Mouse (Mus musculus) megakaryocyte, embryonic 14.5 days (primary cell): Measurements from ENCODE around the gene Patj. TPM values are rescaled to one million over a fixed set of nuclear protein-coding genes. Genes with fewer than 3 reads are reported as not detected.

Experiments used
- H3K27me3 ChIP-seq: replicated peaks from 2 replicates; pipeline ENCODE3; 2012; ENCODE audit warnings: inconsistent platforms
- H3K36me3 ChIP-seq: replicated peaks from 2 replicates; pipeline ENCODE3; 2012; ENCODE audit warnings: low read length, inconsistent platforms, mixed read lengths
- H3K4me1 ChIP-seq: 2 replicates; pipeline ENCODE4 v1.6.1; 2012; ENCODE audit warnings: inconsistent platforms
- H3K4me3 ChIP-seq: replicated peaks from 2 replicates; pipeline ENCODE3; 2012; ENCODE audit warnings: moderate library complexity, mild to moderate bottlenecking, inconsistent platforms
- H3K9me3 ChIP-seq: 2 replicates; pipeline ENCODE4 v1.6.1; 2012; ENCODE audit warnings: inconsistent platforms
- FLI1 ChIP-seq: IDR thresholded peaks from 2 replicates; pipeline ENCODE4 v1.6.1; 2012; ENCODE audit warnings: low read length, inconsistent platforms, mixed read lengths
- GATA1 ChIP-seq: IDR thresholded peaks from 3 replicates; pipeline ENCODE4 v1.6.1; 2012; ENCODE audit warnings: mixed read lengths, low read length, inconsistent platforms, borderline replicate concordance
- polyA plus RNA-seq: library from polyadenylated mRNA; stranded (reverse); fragments of >175 nt; gene quantifications from 2 replicates; pipeline ENCODE4 v1.2.3, GENCODE M21; 2012; ENCODE audit warnings: low replicate concordance; ENCODE audit not compliant: insufficient read depth

Patj gene
- polyA plus RNA-seq, 1 experiment: not detected

- Histone ChIP-seq H3K9me3 (peaks cover 14% of the 10 kb centered on the region), H3K4me1 (peaks cover 2% of the 10 kb centered on the region; the same call in 1 of the 2 replicates), H3K27me3 (peaks cover 19% of the 10 kb centered on the region), H3K4me3 (no peak overlapping the region), H3K36me3 (no peaks in the 10 kb centered on the region)
- TF ChIP-seq FLI1 (no peak), GATA1 (no peak)
Measured at GRCm38 (mm10) chr4:98727959-98728347, 332.4 kb downstream of the Patj start.

GRCm38 (mm10) chr4:98728716-98729115 is 333.1 kb downstream of the Patj start:
- Histone ChIP-seq H3K27me3 (peaks cover 19% of the 10 kb centered on the region), H3K36me3 (no peaks in the 10 kb centered on the region), H3K4me3 (no peak overlapping the region), H3K4me1 (peaks cover 2% of the 10 kb centered on the region; the same call in 1 of the 2 replicates), H3K9me3 (peaks cover 21% of the 10 kb centered on the region)
- no peak for TF ChIP-seq FLI1
- no peak for TF ChIP-seq GATA1

GRCm38 (mm10) chr4:98733660-98734059 is 338.1 kb downstream of the Patj start:
- Histone ChIP-seq H3K27me3 (no peaks in the 10 kb centered on the region), H3K4me1 (no peaks in the 10 kb centered on the region), H3K9me3 (peaks cover 21% of the 10 kb centered on the region), H3K36me3 (no peaks in the 10 kb centered on the region), H3K4me3 (no peak overlapping the region)
- TF ChIP-seq FLI1 (no peak), GATA1 (no peak)

- 0 out of 2 replicates have a peak, but pooled peaks cover 4% of the 10 kb centered on the region for H3K9me3 ChIP-seq
- H3K4me3 ChIP-seq: no peak overlapping the region
- no peaks in the 10 kb centered on the region for H3K4me1 ChIP-seq
- TF ChIP-seq FLI1 (no peak), GATA1 (no peak)
- no peaks in the 10 kb centered on the region for H3K27me3 ChIP-seq
- H3K36me3 ChIP-seq: no peaks in the 10 kb centered on the region
Measured at GRCm38 (mm10) chr4:98739753-98740152, 344.2 kb downstream of the Patj start.

DNA sequence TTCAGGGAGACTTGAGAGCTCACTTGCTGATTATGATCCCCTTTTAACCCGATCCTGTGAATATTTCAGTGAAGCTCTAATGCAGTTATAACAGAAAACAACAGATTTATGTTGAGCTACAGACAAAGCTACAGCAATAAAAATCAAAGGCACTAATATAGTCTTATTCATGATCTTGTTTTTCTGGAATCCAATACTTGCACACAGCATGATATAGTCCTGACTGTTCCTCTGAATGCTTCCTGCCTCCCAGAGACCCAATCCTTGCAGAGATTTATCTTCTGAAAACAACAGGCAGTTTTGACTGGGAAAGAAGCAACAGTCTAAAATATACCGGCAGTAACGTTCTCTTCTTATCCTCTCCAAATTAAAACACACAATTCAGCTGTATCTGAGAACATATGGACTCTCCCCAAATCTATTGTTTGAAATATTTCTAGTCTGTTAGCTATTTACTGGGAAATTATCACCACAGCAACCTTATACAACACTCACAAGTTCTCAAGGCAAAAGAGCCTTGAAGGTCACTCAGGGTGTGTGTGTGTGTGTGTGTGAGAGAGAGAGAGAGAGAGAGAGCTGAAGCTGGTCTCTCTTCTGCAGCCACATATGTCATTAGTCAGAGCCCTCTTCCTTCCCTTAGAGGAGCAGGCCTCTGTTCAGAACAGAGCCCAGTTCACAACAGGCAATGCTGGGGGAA is 347.8 kb downstream of the Patj start:
- Histone ChIP-seq H3K27me3 (no peaks in the 10 kb centered on the region), H3K9me3 (peaks cover 19% of the 10 kb centered on the region), H3K4me3 (no peak overlapping the region), H3K36me3 (no peaks in the 10 kb centered on the region), H3K4me1 (no peaks in the 10 kb centered on the region)
- TF ChIP-seq GATA1 (no peak), FLI1 (no peak)

DNA sequence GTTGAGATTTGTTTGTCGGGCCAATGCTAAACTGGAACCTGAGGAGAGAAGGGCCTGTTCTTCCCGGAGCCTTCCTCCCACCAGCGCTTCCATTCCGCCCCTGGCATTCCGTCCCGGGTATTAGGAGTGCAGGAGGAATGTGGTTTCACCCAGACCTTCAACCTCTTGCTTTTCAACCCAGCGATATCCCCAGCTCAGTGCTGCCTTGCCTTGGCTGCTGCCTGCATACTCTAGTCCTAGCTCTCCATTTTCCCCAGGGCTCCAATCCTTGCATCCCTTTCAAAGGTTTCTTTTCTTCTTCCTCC is 348.3 kb downstream of the Patj start:
- Histone ChIP-seq H3K36me3 (no peaks in the 10 kb centered on the region), H3K27me3 (no peaks in the 10 kb centered on the region), H3K9me3 (peaks cover 19% of the 10 kb centered on the region), H3K4me3 (no peak overlapping the region), H3K4me1 (no peaks in the 10 kb centered on the region)
- TF ChIP-seq GATA1: no peak
- TF ChIP-seq FLI1: no peak

GRCm38 (mm10) chr4:98754456-98754855 is 358.9 kb downstream of the Patj start:
- H3K4me1 ChIP-seq: no peaks in the 10 kb centered on the region
- no peaks in the 10 kb centered on the region for H3K27me3 ChIP-seq
- no peaks in the 10 kb centered on the region for H3K36me3 ChIP-seq
- no peak overlapping the region for H3K4me3 ChIP-seq
- H3K9me3 ChIP-seq: peaks cover 15% of the 10 kb centered on the region
- TF ChIP-seq FLI1: no peak
- no peak for TF ChIP-seq GATA1

DNA sequence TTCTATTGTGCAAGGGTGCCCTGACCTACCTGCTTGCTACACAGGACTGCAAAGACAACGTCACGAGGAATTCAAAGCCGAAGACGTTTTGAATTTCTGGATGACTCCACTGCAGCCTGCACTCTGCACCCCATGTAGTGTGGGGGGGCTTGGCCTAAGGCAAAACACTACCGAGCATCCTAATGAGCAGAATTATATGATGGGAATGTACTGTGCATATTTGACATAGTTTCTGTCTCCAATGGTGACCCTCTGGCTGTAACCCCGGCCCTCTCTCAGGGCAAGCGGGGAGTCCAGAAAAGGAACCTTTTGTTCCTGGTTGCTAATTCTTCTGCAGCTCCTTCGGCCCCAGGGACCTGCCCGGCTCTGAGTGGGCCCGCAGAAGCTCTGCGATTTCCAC is 360.6 kb downstream of the Patj start:
- Histone ChIP-seq H3K36me3 (no peaks in the 10 kb centered on the region), H3K4me3 (no peak overlapping the region), H3K4me1 (no peaks in the 10 kb centered on the region), H3K9me3 (peaks cover 15% of the 10 kb centered on the region), H3K27me3 (no peaks in the 10 kb centered on the region)
- TF ChIP-seq FLI1 (no peak), GATA1 (no peak)

GRCm38 (mm10) chr4:98758012-98758821 is 362.6 kb downstream of the Patj start:
- H3K4me3 ChIP-seq: no peak overlapping the region
- no peaks in the 10 kb centered on the region for H3K36me3 ChIP-seq
- TF ChIP-seq FLI1 (no peak), GATA1 (no peak)
- no peaks in the 10 kb centered on the region for H3K27me3 ChIP-seq
- H3K4me1 ChIP-seq: no peaks in the 10 kb centered on the region
- H3K9me3 ChIP-seq: peaks cover 13% of the 10 kb centered on the region

- no peak for TF ChIP-seq FLI1
- TF ChIP-seq GATA1: no peak
- Histone ChIP-seq H3K9me3 (peaks cover 13% of the 10 kb centered on the region), H3K27me3 (no peaks in the 10 kb centered on the region), H3K4me3 (no peak overlapping the region), H3K4me1 (no peaks in the 10 kb centered on the region), H3K36me3 (no peaks in the 10 kb centered on the region)
Measured at GRCm38 (mm10) chr4:98758872-98759518, 363.4 kb downstream of the Patj start.
